Mouse (Mus musculus): ENCODE data around the gene Gtf3a. TPM values are rescaled to one million over a fixed set of nuclear protein-coding genes. Genes with fewer than 3 reads are reported as not detected.
"Not testable (repeated sequence)": the region's sequence is repeated elsewhere in the genome, so short reads cannot be mapped to it uniquely, and the experiment has no call there.

Gene Gtf3a
- polyA plus RNA-seq, 1 experiment from 2014 or later = 94.7 TPM

- H3K9me3 ChIP-seq (ENCODE audit: control insufficient read depth, low read length) = no peaks in the 10 kb centered on the region
- peak; percentile 41; the same call in 1 of the 2 replicates for ATAC-seq (ENCODE audit: insufficient read depth, low FRiP score, low TSS enrichment)
Observed at GRCm38 (mm10) chr5:146914088-146914766, 34.2 kb upstream of the Gtf3a start.

GRCm38 (mm10) chr5:146916273-146916672, 32.2 kb upstream of the Gtf3a start:
- H3K4me2 ChIP-seq (ENCODE audit: low read depth) = no peak overlapping the region
- no peaks in the 10 kb centered on the region for H3K9me3 ChIP-seq (ENCODE audit: control insufficient read depth, low read length)
- H3K27me3 ChIP-seq (ENCODE audit: control insufficient read depth, insufficient read depth, low read length) = no peaks in the 10 kb centered on the region
- no peak overlapping the region for H3K4me3 ChIP-seq (ENCODE audit: low read depth, low read length)
- no peaks in the 10 kb centered on the region for H3K36me3 ChIP-seq (ENCODE audit: control insufficient read depth, insufficient read depth, low read length)
- ATAC-seq (ENCODE audit: insufficient read depth, low FRiP score, low TSS enrichment) (no peak), DNase-seq (ENCODE audit: low spot score) (no peak)
- H3K4me1 ChIP-seq (ENCODE audit: control insufficient read depth, insufficient read depth, low read length) = peaks cover 4% of the 10 kb centered on the region
- no peak overlapping the region for H3K9ac ChIP-seq (ENCODE audit: low read length)
- WGBS = 71% methylated on average over 8 of the region's 8 CpGs
- H3K27ac ChIP-seq (ENCODE audit: low read depth, low read length) = no peak overlapping the region

More at GRCm38 (mm10) chr5:146914088-146914766, 34.2 kb upstream of the Gtf3a start:
- Histone ChIP-seq H3K27ac (ENCODE audit: low read depth, low read length) (no peak overlapping the region), H3K4me2 (ENCODE audit: low read depth) (no peak overlapping the region), H3K36me3 (ENCODE audit: control insufficient read depth, insufficient read depth, low read length) (no peaks in the 10 kb centered on the region), H3K9ac (ENCODE audit: low read length) (no peak overlapping the region), H3K4me3 (ENCODE audit: low read depth, low read length) (no peak overlapping the region), H3K4me1 (ENCODE audit: control insufficient read depth, insufficient read depth, low read length) (no peaks in the 10 kb centered on the region), H3K27me3 (ENCODE audit: control insufficient read depth, insufficient read depth, low read length) (no peaks in the 10 kb centered on the region)
- WGBS = 27% methylated on average over 9 of the region's 9 CpGs
- peak; percentile 73 for DNase-seq (ENCODE audit: low spot score)

- H3K4me1 ChIP-seq (ENCODE audit: control insufficient read depth, insufficient read depth, low read length) = peaks cover 4% of the 10 kb centered on the region
- H3K4me3 ChIP-seq (ENCODE audit: low read depth, low read length) = no peak overlapping the region
- no peaks in the 10 kb centered on the region for H3K36me3 ChIP-seq (ENCODE audit: control insufficient read depth, insufficient read depth, low read length)
- no peak overlapping the region for H3K4me2 ChIP-seq (ENCODE audit: low read depth)
- ATAC-seq (ENCODE audit: insufficient read depth, low FRiP score, low TSS enrichment) (no peak), DNase-seq (ENCODE audit: low spot score) (no peak)
- H3K9me3 ChIP-seq (ENCODE audit: control insufficient read depth, low read length) = no peaks in the 10 kb centered on the region
- H3K27ac ChIP-seq (ENCODE audit: low read depth, low read length) = no peak overlapping the region
- H3K9ac ChIP-seq (ENCODE audit: low read length) = no peak overlapping the region
- WGBS = 32% methylated on average over 6 of the region's 6 CpGs
- H3K27me3 ChIP-seq (ENCODE audit: control insufficient read depth, insufficient read depth, low read length) = no peaks in the 10 kb centered on the region
Observed at GRCm38 (mm10) chr5:146916806-146917205, 31.7 kb upstream of the Gtf3a start.

GRCm38 (mm10) chr5:146917357-146917756, 31.1 kb upstream of the Gtf3a start:
- H3K9ac ChIP-seq (ENCODE audit: low read length); H3K4me1 ChIP-seq (ENCODE audit: control insufficient read depth, insufficient read depth, low read length); H3K36me3 ChIP-seq (ENCODE audit: control insufficient read depth, insufficient read depth, low read length); H3K27ac ChIP-seq (ENCODE audit: low read depth, low read length); H3K4me2 ChIP-seq (ENCODE audit: low read depth); DNase-seq (ENCODE audit: low spot score); H3K27me3 ChIP-seq (ENCODE audit: control insufficient read depth, insufficient read depth, low read length); ATAC-seq (ENCODE audit: insufficient read depth, low FRiP score, low TSS enrichment); H3K4me3 ChIP-seq (ENCODE audit: low read depth, low read length); H3K9me3 ChIP-seq (ENCODE audit: control insufficient read depth, low read length): not testable (repeated sequence)
- 86% methylated on average over 6 of the region's 6 CpGs for WGBS

- Histone ChIP-seq H3K27ac (ENCODE audit: low read depth, low read length) (no peak overlapping the region), H3K4me1 (ENCODE audit: control insufficient read depth, insufficient read depth, low read length) (peaks cover 4% of the 10 kb centered on the region), H3K4me2 (ENCODE audit: low read depth) (peak overlapping the region; percentile 42), H3K9ac (ENCODE audit: low read length) (no peak overlapping the region), H3K36me3 (ENCODE audit: control insufficient read depth, insufficient read depth, low read length) (no peaks in the 10 kb centered on the region), H3K4me3 (ENCODE audit: low read depth, low read length) (no peak overlapping the region), H3K27me3 (ENCODE audit: control insufficient read depth, insufficient read depth, low read length) (no peaks in the 10 kb centered on the region), H3K9me3 (ENCODE audit: control insufficient read depth, low read length) (no peaks in the 10 kb centered on the region)
- ATAC-seq (ENCODE audit: insufficient read depth, low FRiP score, low TSS enrichment) (no peak), DNase-seq (ENCODE audit: low spot score) (no peak)
- 6% methylated on average over 6 of the region's 6 CpGs for WGBS
Observed at GRCm38 (mm10) chr5:146919874-146920273, 28.6 kb upstream of the Gtf3a start.

GRCm38 (mm10) chr5:146920314-146921161, 27.9 kb upstream of the Gtf3a start:
- H3K9me3 ChIP-seq (ENCODE audit: control insufficient read depth, low read length) = no peaks in the 10 kb centered on the region
- peak overlapping the region; percentile 13; the same call in 1 of the 2 replicates for H3K4me3 ChIP-seq (ENCODE audit: low read depth, low read length)
- H3K27me3 ChIP-seq (ENCODE audit: control insufficient read depth, insufficient read depth, low read length) = no peaks in the 10 kb centered on the region
- DNase-seq (ENCODE audit: low spot score) (no peak), ATAC-seq (ENCODE audit: insufficient read depth, low FRiP score, low TSS enrichment) (no peak)
- 1% methylated on average over 26 of the region's 27 CpGs for WGBS
- peak overlapping the region; percentile 22; the same call in 1 of the 2 replicates for H3K9ac ChIP-seq (ENCODE audit: low read length)
- H3K4me1 ChIP-seq (ENCODE audit: control insufficient read depth, insufficient read depth, low read length) = peaks cover 4% of the 10 kb centered on the region
- peak overlapping the region; percentile 42 for H3K4me2 ChIP-seq (ENCODE audit: low read depth)
- H3K36me3 ChIP-seq (ENCODE audit: control insufficient read depth, insufficient read depth, low read length) = no peaks in the 10 kb centered on the region
- no peak overlapping the region for H3K27ac ChIP-seq (ENCODE audit: low read depth, low read length)

GRCm38 (mm10) chr5:146921224-146921623, 27.2 kb upstream of the Gtf3a start:
- Histone ChIP-seq H3K27ac (ENCODE audit: low read depth, low read length) (no peak overlapping the region), H3K9ac (ENCODE audit: low read length) (no peak overlapping the region), H3K9me3 (ENCODE audit: control insufficient read depth, low read length) (no peaks in the 10 kb centered on the region), H3K4me2 (ENCODE audit: low read depth) (no peak overlapping the region; the same call in 1 of the 2 replicates), H3K27me3 (ENCODE audit: control insufficient read depth, insufficient read depth, low read length) (no peaks in the 10 kb centered on the region), H3K4me3 (ENCODE audit: low read depth, low read length) (no peak overlapping the region), H3K4me1 (ENCODE audit: control insufficient read depth, insufficient read depth, low read length) (peaks cover 4% of the 10 kb centered on the region), H3K36me3 (ENCODE audit: control insufficient read depth, insufficient read depth, low read length) (no peaks in the 10 kb centered on the region)
- 27% methylated on average over 8 of the region's 8 CpGs for WGBS
- DNase-seq (ENCODE audit: low spot score) (no peak), ATAC-seq (ENCODE audit: insufficient read depth, low FRiP score, low TSS enrichment) (no peak)

GRCm38 (mm10) chr5:146923547-146923946, 24.9 kb upstream of the Gtf3a start:
- no peaks in the 10 kb centered on the region for H3K27me3 ChIP-seq (ENCODE audit: control insufficient read depth, insufficient read depth, low read length)
- ATAC-seq (ENCODE audit: insufficient read depth, low FRiP score, low TSS enrichment) (no peak), DNase-seq (ENCODE audit: low spot score) (no peak)
- no peak overlapping the region for H3K4me2 ChIP-seq (ENCODE audit: low read depth)
- H3K27ac ChIP-seq (ENCODE audit: low read depth, low read length) = no peak overlapping the region
- 77% methylated on average over 5 of the region's 5 CpGs for WGBS
- H3K9me3 ChIP-seq (ENCODE audit: control insufficient read depth, low read length) = no peaks in the 10 kb centered on the region
- no peak overlapping the region for H3K4me3 ChIP-seq (ENCODE audit: low read depth, low read length)
- peaks cover 4% of the 10 kb centered on the region for H3K4me1 ChIP-seq (ENCODE audit: control insufficient read depth, insufficient read depth, low read length)
- H3K9ac ChIP-seq (ENCODE audit: low read length) = no peak overlapping the region
- no peaks in the 10 kb centered on the region for H3K36me3 ChIP-seq (ENCODE audit: control insufficient read depth, insufficient read depth, low read length)
